Mouse (Mus musculus) CD4-positive, CD25-positive, alpha-beta regulatory T cell, adult 9 weeks (primary cell): ENCODE results near the gene Pknox2. TPM values are rescaled to one million over a fixed set of nuclear protein-coding genes. Genes with fewer than 3 reads are reported as not detected.

ENCODE experiments used
- polyA plus RNA-seq: library from polyadenylated mRNA; unstranded; fragments of 100-300 nt; shearing (Covaris generic); gene quantifications from one replicate; pipeline ENCODE4 v1.2.1, GENCODE M21; 2017

Pknox2 gene
- not detected for polyA plus RNA-seq

GRCm38 (mm10) chr9:37147359-37147685, at the start of gene Pknox2:
Gene Pknox2, minus strand, starts transcription at chr9:37147407.

Other genes with a start within 250 kb of the Pknox2 start
- gene Tmem218, start 60.8 kb upstream of the Pknox2 start, polyA plus RNA-seq, result 4.3 TPM
- 5.2 TPM for gene Slc37a2, start 108.3 kb upstream of the Pknox2 start, polyA plus RNA-seq
- gene Ccdc15, start 201.0 kb upstream of the Pknox2 start, polyA plus RNA-seq, result 9.7 TPM
- not detected for gene Hepacam, start 219.9 kb upstream of the Pknox2 start, polyA plus RNA-seq